Mouse (Mus musculus): ENCODE measurements around the gene Map4k3.

GRCm38 (mm10) chr17:80755076-80755871, 27.0 kb upstream of the Map4k3 start:
- TF ChIP-seq CTCF (IDR thresholded peaks at IDR 0.05; ENCODE audit: low read depth, low read length) (no peak), POLR2A (IDR thresholded peaks at IDR 0.05; ENCODE audit: extremely low read depth, insufficient read depth, low read length) (no peak)

All from liver, adult 2 months (tissue).